Mouse (Mus musculus): Measurements from ENCODE around the gene Plekhg6. TPM values are rescaled to one million over a fixed set of nuclear protein-coding genes. Genes with fewer than 3 reads are reported as not detected.

Plekhg6 gene
- polyA plus RNA-seq, 1 experiment = 66.6 TPM

DNA sequence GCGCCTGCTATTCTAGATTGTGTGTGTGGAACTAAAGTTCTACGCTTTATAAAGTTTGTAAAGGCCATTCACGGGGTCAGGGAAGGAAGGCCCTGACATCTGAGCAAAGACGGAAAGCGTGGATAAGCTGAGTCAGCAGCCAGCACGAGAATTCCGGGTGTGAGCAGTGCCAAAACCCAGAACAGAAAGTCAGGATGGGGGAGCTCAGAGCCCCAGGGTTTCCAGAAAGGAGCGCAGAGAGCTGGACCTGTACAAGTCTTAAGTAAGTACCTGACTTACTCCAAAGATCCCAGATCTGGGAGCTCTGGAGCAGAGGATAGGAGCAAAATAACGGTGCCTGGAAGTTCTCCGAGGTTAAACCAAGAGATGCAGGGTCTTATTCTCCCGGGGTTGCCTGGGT is 30.0 kb upstream of the Plekhg6 start:
- Histone ChIP-seq H3K4me1 (ENCODE audit: control insufficient read depth, insufficient read depth, insufficient read length, low read length) (peaks cover 5% of the 10 kb centered on the region; the same call in 1 of the 2 replicates), H3K4me3 (ENCODE audit: low read depth, low read length) (no peak overlapping the region), H3K27ac (ENCODE audit: insufficient read depth, low read depth, low read length) (no peak overlapping the region), H3K27me3 (ENCODE audit: control insufficient read depth, insufficient read depth, low read length) (no peaks in the 10 kb centered on the region), H3K36me3 (ENCODE audit: control insufficient read depth, insufficient read depth, low read length) (no peaks in the 10 kb centered on the region)
- 51% methylated on average over 11 of the region's 11 CpGs for WGBS
- no peak for TF ChIP-seq POLR2A (IDR thresholded peaks at IDR 0.05; ENCODE audit: low read depth, low read length)
- no peak for TF ChIP-seq CTCF (IDR thresholded peaks at IDR 0.05; ENCODE audit: extremely low read depth, insufficient read length, insufficient replicate concordance, low read depth, low read length)

DNA sequence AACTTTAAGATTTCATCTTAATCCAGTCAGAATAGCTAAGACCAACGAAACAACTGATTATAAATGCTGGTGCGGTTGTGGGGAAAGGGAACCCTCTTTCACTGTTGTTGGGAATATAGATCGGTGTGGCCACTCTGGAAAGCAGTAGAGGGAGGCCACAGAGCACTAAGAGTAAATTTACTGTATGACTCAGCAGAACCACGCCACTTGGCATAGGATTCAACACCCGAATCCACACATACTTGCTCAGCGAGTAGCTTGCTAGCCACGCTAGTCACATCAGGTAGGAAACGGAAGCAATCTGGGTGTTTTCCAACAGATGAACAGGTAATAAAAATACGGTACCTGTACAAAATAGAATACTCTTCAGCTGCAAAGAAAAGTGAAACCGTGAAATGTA is 27.1 kb upstream of the Plekhg6 start:
- Histone ChIP-seq H3K4me3 (ENCODE audit: low read depth, low read length) (no peak overlapping the region), H3K36me3 (ENCODE audit: control insufficient read depth, insufficient read depth, low read length) (no peaks in the 10 kb centered on the region), H3K4me1 (ENCODE audit: control insufficient read depth, insufficient read depth, insufficient read length, low read length) (peaks cover 5% of the 10 kb centered on the region; the same call in 1 of the 2 replicates), H3K27me3 (ENCODE audit: control insufficient read depth, insufficient read depth, low read length) (no peaks in the 10 kb centered on the region), H3K27ac (ENCODE audit: insufficient read depth, low read depth, low read length) (no peak overlapping the region)
- TF ChIP-seq POLR2A (IDR thresholded peaks at IDR 0.05; ENCODE audit: low read depth, low read length) (no peak), CTCF (IDR thresholded peaks at IDR 0.05; ENCODE audit: extremely low read depth, insufficient read length, insufficient replicate concordance, low read depth, low read length) (no peak)
- 62% methylated on average over 10 of the region's 10 CpGs for WGBS

DNA sequence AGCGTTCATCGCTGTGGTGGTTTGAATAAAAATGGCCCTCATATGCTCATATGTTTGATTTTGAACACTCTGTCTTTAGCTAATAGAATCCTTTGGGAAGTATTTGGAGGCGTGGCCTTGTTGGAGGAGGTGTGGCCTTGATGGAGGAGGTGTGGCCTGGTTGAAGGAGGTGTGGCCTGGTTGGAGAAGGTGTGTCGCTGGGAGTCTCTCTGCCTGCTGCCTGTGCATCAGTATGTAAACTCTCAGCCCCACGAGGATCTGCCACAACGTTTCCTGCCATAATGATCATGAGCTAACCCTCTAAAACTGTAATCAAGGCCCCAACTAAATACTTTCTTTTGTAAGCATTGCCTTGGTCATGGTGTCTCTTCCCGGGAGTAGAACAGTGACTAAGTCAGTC is 26.6 kb upstream of the Plekhg6 start:
- no peaks in the 10 kb centered on the region for H3K27me3 ChIP-seq (ENCODE audit: control insufficient read depth, insufficient read depth, low read length)
- peaks cover 5% of the 10 kb centered on the region; the same call in 1 of the 2 replicates for H3K4me1 ChIP-seq (ENCODE audit: control insufficient read depth, insufficient read depth, insufficient read length, low read length)
- H3K27ac ChIP-seq (ENCODE audit: insufficient read depth, low read depth, low read length) = no peak overlapping the region
- TF ChIP-seq POLR2A (IDR thresholded peaks at IDR 0.05; ENCODE audit: low read depth, low read length) (no peak), CTCF (IDR thresholded peaks at IDR 0.05; ENCODE audit: extremely low read depth, insufficient read length, insufficient replicate concordance, low read depth, low read length) (no peak)
- no peaks in the 10 kb centered on the region for H3K36me3 ChIP-seq (ENCODE audit: control insufficient read depth, insufficient read depth, low read length)
- WGBS = 75% methylated on average over 7 of the region's 7 CpGs
- H3K4me3 ChIP-seq (ENCODE audit: low read depth, low read length) = no peak overlapping the region

DNA sequence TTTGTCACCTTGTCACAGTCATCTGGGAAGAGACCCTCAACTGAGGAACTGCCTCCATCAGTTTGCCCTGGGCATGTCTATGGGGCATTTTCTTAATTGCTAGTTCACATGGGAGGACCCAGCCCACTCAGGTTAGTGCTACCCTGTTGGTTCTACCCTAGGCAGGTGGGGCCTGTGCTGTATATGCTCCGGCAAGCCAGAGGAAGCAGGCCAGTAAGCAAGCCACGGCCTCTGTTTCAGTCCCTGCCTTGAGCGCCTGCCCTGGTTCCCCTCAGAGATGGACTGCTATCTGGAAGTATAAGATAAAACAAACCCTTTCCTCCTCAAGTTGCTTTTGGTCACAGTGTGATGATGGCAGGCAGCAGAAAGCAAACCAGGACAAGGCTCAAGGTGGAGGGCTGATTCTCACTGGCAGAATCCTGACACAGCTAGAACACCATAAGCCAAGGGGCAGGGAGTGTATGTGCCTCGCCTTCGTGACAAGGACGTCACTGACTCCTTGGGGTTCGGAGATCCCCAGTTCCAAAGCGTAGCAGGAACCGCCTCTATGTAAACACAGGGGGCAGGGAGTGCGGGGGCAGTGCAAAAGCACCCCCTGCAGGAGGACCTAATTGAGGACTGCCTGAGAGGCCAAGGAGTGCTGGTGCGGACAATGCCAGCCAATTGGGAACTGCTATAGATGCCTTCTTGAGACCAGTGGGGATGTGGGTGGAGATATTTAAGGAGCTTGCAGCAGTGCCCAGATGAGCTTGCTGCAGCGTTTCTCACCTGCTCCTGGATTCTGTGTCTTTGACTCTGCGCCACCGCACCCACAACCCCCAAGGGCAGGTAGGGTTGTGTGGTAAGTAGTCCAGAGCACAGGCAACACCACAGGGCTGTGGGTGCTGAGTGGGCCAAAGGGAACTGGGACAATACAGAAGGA is 25.1 kb upstream of the Plekhg6 start:
- 60% methylated on average over 14 of the region's 14 CpGs for WGBS
- H3K27ac ChIP-seq (ENCODE audit: insufficient read depth, low read depth, low read length) = no peak overlapping the region
- no peaks in the 10 kb centered on the region for H3K27me3 ChIP-seq (ENCODE audit: control insufficient read depth, insufficient read depth, low read length)
- no peak overlapping the region for H3K4me3 ChIP-seq (ENCODE audit: low read depth, low read length)
- no peaks in the 10 kb centered on the region for H3K36me3 ChIP-seq (ENCODE audit: control insufficient read depth, insufficient read depth, low read length)
- no peak for TF ChIP-seq POLR2A (IDR thresholded peaks at IDR 0.05; ENCODE audit: low read depth, low read length)
- no peak for TF ChIP-seq CTCF (IDR thresholded peaks at IDR 0.05; ENCODE audit: extremely low read depth, insufficient read length, insufficient replicate concordance, low read depth, low read length)
- 0 out of 2 replicates have a peak, but pooled peaks cover 3% of the 10 kb centered on the region for H3K4me1 ChIP-seq (ENCODE audit: control insufficient read depth, insufficient read depth, insufficient read length, low read length)

DNA sequence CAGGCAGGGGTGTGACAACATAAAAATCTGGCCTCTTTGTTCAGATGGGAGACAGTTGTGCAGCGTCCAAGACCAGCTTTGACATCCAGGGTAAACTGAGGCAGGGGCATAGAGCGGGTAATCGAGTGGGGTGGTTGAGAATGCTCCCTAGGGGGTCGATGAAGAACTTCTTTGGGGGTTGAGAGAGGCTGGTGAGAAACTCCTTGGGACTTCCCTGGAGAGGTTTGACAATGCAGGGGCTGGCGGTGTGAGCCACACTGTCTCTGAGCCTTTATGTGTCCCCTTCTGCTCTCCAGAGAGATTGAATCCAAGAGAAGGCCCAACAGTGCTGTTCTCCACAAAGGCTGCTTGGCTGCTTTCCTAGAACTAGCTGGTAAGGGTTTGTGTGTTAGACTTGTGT is 9.3 kb upstream of the Plekhg6 start:
- TF ChIP-seq CTCF (IDR thresholded peaks at IDR 0.05; ENCODE audit: extremely low read depth, insufficient read length, insufficient replicate concordance, low read depth, low read length) (no peak), POLR2A (IDR thresholded peaks at IDR 0.05; ENCODE audit: low read depth, low read length) (no peak)
- no peaks in the 10 kb centered on the region for H3K27me3 ChIP-seq (ENCODE audit: control insufficient read depth, insufficient read depth, low read length)
- H3K4me3 ChIP-seq (ENCODE audit: low read depth, low read length) = no peak overlapping the region
- WGBS = 87% methylated on average over 5 of the region's 5 CpGs
- no peak overlapping the region for H3K27ac ChIP-seq (ENCODE audit: insufficient read depth, low read depth, low read length)
- peaks cover 11% of the 10 kb centered on the region; the same call in 1 of the 2 replicates for H3K4me1 ChIP-seq (ENCODE audit: control insufficient read depth, insufficient read depth, insufficient read length, low read length)
- H3K36me3 ChIP-seq (ENCODE audit: control insufficient read depth, insufficient read depth, low read length) = no peaks in the 10 kb centered on the region

DNA sequence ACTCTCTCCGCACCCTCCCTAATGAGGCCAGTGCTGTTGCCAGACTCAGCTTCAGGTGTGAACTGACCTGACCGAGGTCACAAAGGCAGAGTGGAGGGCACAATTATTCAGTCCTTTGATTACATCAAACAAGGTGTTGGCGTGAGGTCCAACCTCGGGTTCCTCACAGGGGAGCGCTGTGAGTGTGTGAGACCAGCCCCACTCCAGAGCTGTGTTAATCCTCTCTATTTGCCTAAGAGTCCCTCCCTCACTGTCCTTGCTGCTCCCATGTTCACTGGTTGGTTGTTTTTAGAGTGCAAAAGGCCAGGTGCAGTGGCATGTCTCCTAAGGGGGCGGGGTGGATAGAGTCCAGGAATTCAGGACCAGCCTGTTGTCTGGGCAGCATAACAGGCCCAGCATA is 5.5 kb upstream of the Plekhg6 start:
- TF ChIP-seq POLR2A (IDR thresholded peaks at IDR 0.05; ENCODE audit: low read depth, low read length) = no peak
- no peak for TF ChIP-seq CTCF (IDR thresholded peaks at IDR 0.05; ENCODE audit: extremely low read depth, insufficient read length, insufficient replicate concordance, low read depth, low read length)
- H3K27ac ChIP-seq (ENCODE audit: insufficient read depth, low read depth, low read length) = no peak overlapping the region
- H3K4me3 ChIP-seq (ENCODE audit: low read depth, low read length) = no peak overlapping the region
- no peaks in the 10 kb centered on the region for H3K27me3 ChIP-seq (ENCODE audit: control insufficient read depth, insufficient read depth, low read length)
- peaks cover 16% of the 10 kb centered on the region; the same call in 1 of the 2 replicates for H3K4me1 ChIP-seq (ENCODE audit: control insufficient read depth, insufficient read depth, insufficient read length, low read length)
- H3K36me3 ChIP-seq (ENCODE audit: control insufficient read depth, insufficient read depth, low read length) = no peaks in the 10 kb centered on the region
- 43% methylated on average over 6 of the region's 6 CpGs for WGBS
